Mouse (Mus musculus): ENCODE measurements around the gene Usp20.

GRCm38 (mm10) chr2:31026642-31027041 is 44.6 kb downstream of the Usp20 start:
- no peak for TF ChIP-seq CTCF (IDR thresholded peaks at IDR 0.05; ENCODE audit: low read depth)
- TF ChIP-seq EP300 (IDR thresholded peaks at IDR 0.05; ENCODE audit: low read depth), result no peak

All from heart, postnatal 0 days (tissue).